Mouse (Mus musculus) ES-Bruce4 (cell line): Measurements from ENCODE around the gene Dnajc5g.

ENCODE experiments used
- CTCF ChIP-seq: IDR thresholded peaks from one replicate; pipeline ENCODE4 v1.8.1; 2011; ENCODE audit warnings: low read depth, low read length
- POLR2A ChIP-seq: IDR thresholded peaks from one replicate; pipeline ENCODE4 v1.8.1; 2011; ENCODE audit warnings: low read length; ENCODE audit not compliant: insufficient read depth

DNA sequence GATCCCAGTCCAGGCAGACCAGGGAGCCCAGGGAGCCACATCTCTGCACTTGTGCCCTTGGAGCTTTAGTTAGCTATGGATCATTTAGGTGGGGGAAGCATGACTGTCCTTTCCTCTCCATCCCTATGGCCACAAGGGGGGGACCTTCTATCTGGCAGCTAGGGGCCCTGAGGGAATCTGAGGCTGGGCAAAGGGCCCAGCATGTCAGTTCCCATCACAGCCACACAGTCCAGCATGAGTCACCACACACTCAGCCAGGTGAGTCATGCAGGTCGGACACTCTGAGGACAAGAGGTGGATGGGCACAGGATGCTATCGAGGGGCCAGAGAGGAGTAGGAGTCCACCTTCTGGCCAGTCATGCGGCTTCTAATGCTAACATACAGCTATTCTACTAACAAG, 45.7 kb downstream of the Dnajc5g start:
- no peak for TF ChIP-seq POLR2A
- TF ChIP-seq CTCF, result peak; percentile 7
